Mouse (Mus musculus) megakaryocyte, embryonic 14.5 days (primary cell): Measurements from ENCODE around the gene Ubqln1. TPM values are rescaled to one million over a fixed set of nuclear protein-coding genes. Genes with fewer than 3 reads are reported as not detected.

Experiments
- H3K27me3 ChIP-seq: replicated peaks from 2 replicates; pipeline ENCODE3; 2012; ENCODE audit warnings: inconsistent platforms
- H3K36me3 ChIP-seq: replicated peaks from 2 replicates; pipeline ENCODE3; 2012; ENCODE audit warnings: low read length, inconsistent platforms, mixed read lengths
- H3K4me1 ChIP-seq: 2 replicates; pipeline ENCODE4 v1.6.1; 2012; ENCODE audit warnings: inconsistent platforms
- H3K4me3 ChIP-seq: replicated peaks from 2 replicates; pipeline ENCODE3; 2012; ENCODE audit warnings: moderate library complexity, mild to moderate bottlenecking, inconsistent platforms
- H3K9me3 ChIP-seq: 2 replicates; pipeline ENCODE4 v1.6.1; 2012; ENCODE audit warnings: inconsistent platforms
- FLI1 ChIP-seq: IDR thresholded peaks from 2 replicates; pipeline ENCODE4 v1.6.1; 2012; ENCODE audit warnings: low read length, inconsistent platforms, mixed read lengths
- GATA1 ChIP-seq: IDR thresholded peaks from 3 replicates; pipeline ENCODE4 v1.6.1; 2012; ENCODE audit warnings: mixed read lengths, low read length, inconsistent platforms, borderline replicate concordance
- polyA plus RNA-seq: library from polyadenylated mRNA; stranded (reverse); fragments of >175 nt; gene quantifications from 2 replicates; pipeline ENCODE4 v1.2.3, GENCODE M21; 2012; ENCODE audit warnings: low replicate concordance; ENCODE audit not compliant: insufficient read depth

Gene Ubqln1
- polyA plus RNA-seq, 1 experiment: 33.9 TPM

GRCm38 (mm10) chr13:58202903-58203302 lies 12.6 kb downstream of the Ubqln1 start:
- TF ChIP-seq GATA1 (no peak), FLI1 (no peak)
- Histone ChIP-seq H3K4me3 (peak overlapping the region; percentile 28), H3K9me3 (no peaks in the 10 kb centered on the region), H3K27me3 (no peaks in the 10 kb centered on the region), H3K4me1 (peaks cover 59% of the 10 kb centered on the region), H3K36me3 (peaks cover 15% of the 10 kb centered on the region)

- Histone ChIP-seq H3K27me3 (no peaks in the 10 kb centered on the region), H3K4me1 (peaks cover 61% of the 10 kb centered on the region), H3K4me3 (no peak overlapping the region), H3K9me3 (no peaks in the 10 kb centered on the region), H3K36me3 (peaks cover 25% of the 10 kb centered on the region)
- no peak for TF ChIP-seq GATA1
- no peak for TF ChIP-seq FLI1
Observed at GRCm38 (mm10) chr13:58201908-58202307, 13.5 kb downstream of the Ubqln1 start.

DNA sequence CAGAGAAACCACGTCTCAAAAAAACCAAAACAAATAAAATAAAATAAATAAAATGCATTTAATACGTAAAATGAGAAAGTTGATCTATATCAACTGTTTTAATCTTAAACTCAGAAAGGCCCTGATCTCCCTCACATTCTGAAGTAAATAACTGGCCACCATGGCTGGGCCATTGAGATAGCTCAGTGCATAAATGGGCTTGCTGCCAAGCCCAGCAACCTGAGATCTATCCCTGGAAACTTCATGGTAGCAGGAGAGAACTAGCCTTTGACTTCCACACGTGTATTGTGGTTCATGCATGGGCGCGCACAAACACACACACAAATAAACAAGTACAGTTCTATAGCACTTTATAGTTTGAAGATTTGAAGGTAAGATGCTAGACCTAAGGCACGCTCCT lies 14.1 kb downstream of the Ubqln1 start:
- no peak overlapping the region for H3K4me3 ChIP-seq
- H3K4me1 ChIP-seq: peaks cover 56% of the 10 kb centered on the region
- H3K27me3 ChIP-seq: no peaks in the 10 kb centered on the region
- H3K9me3 ChIP-seq: no peaks in the 10 kb centered on the region
- no peak for TF ChIP-seq GATA1
- TF ChIP-seq FLI1: no peak
- H3K36me3 ChIP-seq: peaks cover 26% of the 10 kb centered on the region

- peaks cover 53% of the 10 kb centered on the region for H3K36me3 ChIP-seq
- peaks cover 35% of the 10 kb centered on the region for H3K4me1 ChIP-seq
- H3K9me3 ChIP-seq: no peaks in the 10 kb centered on the region
- TF ChIP-seq FLI1 (no peak), GATA1 (no peak)
- H3K4me3 ChIP-seq: no peak overlapping the region
- no peaks in the 10 kb centered on the region for H3K27me3 ChIP-seq
Observed at GRCm38 (mm10) chr13:58197981-58198640, 17.3 kb downstream of the Ubqln1 start.

GRCm38 (mm10) chr13:58197211-58197610 lies 18.2 kb downstream of the Ubqln1 start:
- peaks cover 29% of the 10 kb centered on the region for H3K4me1 ChIP-seq
- H3K36me3 ChIP-seq: peaks cover 62% of the 10 kb centered on the region
- TF ChIP-seq GATA1: no peak
- H3K9me3 ChIP-seq: no peaks in the 10 kb centered on the region
- H3K27me3 ChIP-seq: no peaks in the 10 kb centered on the region
- no peak overlapping the region for H3K4me3 ChIP-seq

DNA sequence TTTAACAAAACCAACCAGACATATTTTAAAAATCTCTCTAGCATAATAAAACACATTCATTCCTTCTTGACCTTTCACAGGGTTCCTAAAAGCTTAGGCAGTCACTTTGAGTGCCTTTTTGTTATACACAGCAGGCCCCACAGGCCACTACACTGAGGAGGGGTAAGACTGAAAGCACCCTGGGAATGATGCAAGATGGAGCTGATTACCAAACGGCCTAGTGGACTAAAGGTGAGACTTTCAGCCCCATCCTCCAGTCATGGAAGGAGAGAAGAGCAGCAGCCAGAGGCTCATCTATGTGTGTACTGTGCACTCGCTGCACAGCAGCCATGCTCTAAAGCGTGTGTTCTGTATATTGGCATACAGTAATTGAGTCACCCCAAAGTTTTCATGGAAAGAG lies 20.5 kb downstream of the Ubqln1 start:
- H3K4me1 ChIP-seq: peaks cover 15% of the 10 kb centered on the region
- H3K9me3 ChIP-seq: 0 out of 2 replicates have a peak, but pooled peaks cover 3% of the 10 kb centered on the region
- H3K4me3 ChIP-seq: no peak overlapping the region
- H3K36me3 ChIP-seq: peaks cover 85% of the 10 kb centered on the region
- TF ChIP-seq GATA1 (no peak), FLI1 (no peak)
- no peaks in the 10 kb centered on the region for H3K27me3 ChIP-seq

GRCm38 (mm10) chr13:58193221-58193620 lies 22.2 kb downstream of the Ubqln1 start:
- peaks cover 92% of the 10 kb centered on the region for H3K36me3 ChIP-seq
- H3K4me1 ChIP-seq: peaks cover 5% of the 10 kb centered on the region; the same call in 1 of the 2 replicates
- no peak overlapping the region for H3K4me3 ChIP-seq
- 0 out of 2 replicates have a peak, but pooled peaks cover 3% of the 10 kb centered on the region for H3K9me3 ChIP-seq
- no peak for TF ChIP-seq GATA1
- TF ChIP-seq FLI1: no peak
- H3K27me3 ChIP-seq: no peaks in the 10 kb centered on the region

DNA sequence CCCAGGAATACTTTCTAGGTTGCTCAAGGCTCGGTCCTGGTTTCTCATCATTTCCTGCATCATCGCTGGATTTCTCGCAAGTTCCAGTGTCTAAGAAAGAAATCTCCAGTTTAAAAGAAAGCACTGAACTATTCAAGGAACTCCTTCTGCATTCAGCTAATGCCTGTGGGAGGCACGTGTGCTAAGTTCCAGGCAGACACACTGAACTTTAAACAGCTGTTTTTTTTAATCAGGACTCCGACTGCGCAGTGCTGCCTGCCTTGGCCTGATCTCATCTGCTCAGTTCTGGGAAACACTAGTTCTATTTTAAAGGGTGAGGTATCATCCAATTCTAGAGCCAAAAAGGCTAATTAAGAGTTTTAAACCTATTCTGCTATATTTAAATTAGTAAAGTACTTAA lies 23.3 kb downstream of the Ubqln1 start:
- no peak for TF ChIP-seq GATA1
- no peak for TF ChIP-seq FLI1
- H3K4me1 ChIP-seq: no peaks in the 10 kb centered on the region
- H3K27me3 ChIP-seq: no peaks in the 10 kb centered on the region
- no peak overlapping the region for H3K4me3 ChIP-seq
- H3K36me3 ChIP-seq: peaks cover 91% of the 10 kb centered on the region
- 0 out of 2 replicates have a peak, but pooled peaks cover 3% of the 10 kb centered on the region for H3K9me3 ChIP-seq

GRCm38 (mm10) chr13:58191516-58191915 lies 23.9 kb downstream of the Ubqln1 start:
- TF ChIP-seq FLI1 (no peak), GATA1 (no peak)
- no peak overlapping the region for H3K4me3 ChIP-seq
- H3K36me3 ChIP-seq: peaks cover 91% of the 10 kb centered on the region
- no peaks in the 10 kb centered on the region for H3K27me3 ChIP-seq
- H3K9me3 ChIP-seq: 0 out of 2 replicates have a peak, but pooled peaks cover 3% of the 10 kb centered on the region
- no peaks in the 10 kb centered on the region for H3K4me1 ChIP-seq

GRCm38 (mm10) chr13:58189473-58189872 lies 26.0 kb downstream of the Ubqln1 start:
- TF ChIP-seq FLI1 (no peak), GATA1 (no peak)
- Histone ChIP-seq H3K27me3 (no peaks in the 10 kb centered on the region), H3K4me1 (no peaks in the 10 kb centered on the region), H3K4me3 (no peak overlapping the region), H3K9me3 (0 out of 2 replicates have a peak, but pooled peaks cover 3% of the 10 kb centered on the region), H3K36me3 (peaks cover 88% of the 10 kb centered on the region)

DNA sequence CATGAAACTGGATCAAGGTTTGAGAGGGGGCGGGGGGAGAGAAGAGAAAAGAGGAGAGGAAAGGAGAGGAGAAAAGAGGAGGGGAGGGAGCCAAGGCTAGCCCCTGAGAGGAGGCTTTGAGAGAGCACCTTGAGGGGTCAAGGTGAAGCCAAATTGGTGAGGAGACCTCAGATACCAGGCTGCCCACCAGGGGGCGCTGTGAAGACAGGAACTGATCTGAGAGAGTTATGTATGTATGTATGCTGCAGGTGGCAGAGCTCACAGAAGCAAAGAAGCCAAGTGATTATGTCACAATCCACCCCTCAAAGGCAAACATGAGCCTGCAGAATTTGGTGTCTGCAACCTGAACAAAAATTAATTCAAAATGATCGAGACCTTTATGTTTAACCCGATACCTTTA lies 27.0 kb downstream of the Ubqln1 start:
- Histone ChIP-seq H3K4me1 (peaks cover 6% of the 10 kb centered on the region; the same call in 1 of the 2 replicates), H3K27me3 (no peaks in the 10 kb centered on the region), H3K4me3 (no peak overlapping the region), H3K9me3 (0 out of 2 replicates have a peak, but pooled peaks cover 3% of the 10 kb centered on the region), H3K36me3 (peaks cover 91% of the 10 kb centered on the region)
- TF ChIP-seq FLI1 (no peak), GATA1 (no peak)
